Mouse (Mus musculus) urinary bladder, postnatal 14 days (tissue): ENCODE measurements around the gene Chrne.
A peak's percentile ranks its signal among the peaks of the same experiment; 100 is the strongest.

Source experiments
- DNase-seq: peaks from one replicate; pipeline ENCODE4 v3.0.0; 2021; ENCODE audit warnings: low spot score

The Chrne gene

GRCm38 (mm10) chr11:70619101-70619500 is at the start of gene Chrne:
TSS of gene Chrne (minus strand) at chr11:70619216.
- DNase-seq: no peak

GRCm38 (mm10) chr11:70668335-70668770 is 49.3 kb upstream of the Chrne start:
- DNase-seq: peak; percentile 83

GRCm38 (mm10) chr11:70667271-70668150 is 48.5 kb upstream of the Chrne start:
- no peak for DNase-seq

- no peak for DNase-seq
These were observed 47.7 kb upstream of the Chrne start for GRCm38 (mm10) chr11:70666687-70667086.

GRCm38 (mm10) chr11:70664741-70665140 is 45.7 kb upstream of the Chrne start:
- no peak for DNase-seq

- no peak for DNase-seq
These were observed 44.9 kb upstream of the Chrne start for GRCm38 (mm10) chr11:70663957-70664356.

- no peak for DNase-seq
These were observed 44.1 kb upstream of the Chrne start for GRCm38 (mm10) chr11:70663101-70663500.

- DNase-seq: no peak
These were observed 41.6 kb upstream of the Chrne start for GRCm38 (mm10) chr11:70660571-70660970.

GRCm38 (mm10) chr11:70658942-70659341 is 39.9 kb upstream of the Chrne start:
- DNase-seq: no peak

GRCm38 (mm10) chr11:70658521-70658920 is 39.5 kb upstream of the Chrne start:
- DNase-seq: no peak

GRCm38 (mm10) chr11:70657991-70658390 is 39.0 kb upstream of the Chrne start:
- no peak for DNase-seq

- no peak for DNase-seq
These were observed 38.6 kb upstream of the Chrne start for GRCm38 (mm10) chr11:70657573-70657972.

- DNase-seq: peak; percentile 29
These were observed 37.9 kb upstream of the Chrne start, which contains the start of gene Eno3 for GRCm38 (mm10) chr11:70656964-70657363. TSS of gene Eno3 (plus strand) at chr11:70657202.

GRCm38 (mm10) chr11:70656456-70656927 is 37.5 kb upstream of the Chrne start:
- DNase-seq: peak; percentile 64

- peak; percentile 77 for DNase-seq
These were observed 36.8 kb upstream of the Chrne start for GRCm38 (mm10) chr11:70655571-70656455.

- peak; percentile 89 for DNase-seq
These were observed 36.0 kb upstream of the Chrne start for GRCm38 (mm10) chr11:70654923-70655570.

- peak; percentile 78 for DNase-seq
These were observed 35.3 kb upstream of the Chrne start, which contains the start of gene Pfn1 for GRCm38 (mm10) chr11:70654198-70654922. TSS of gene Pfn1 (minus strand) at chr11:70654644.

GRCm38 (mm10) chr11:70653345-70654197 is 34.6 kb upstream of the Chrne start:
- DNase-seq: peak; percentile 67

- no peak for DNase-seq
These were observed 33.9 kb upstream of the Chrne start for GRCm38 (mm10) chr11:70652884-70653344.
